Comparison of ENCODE assay signal across 7 mouse cellular contexts in genomic region chr13:34036726-34037125, GRCm38 (mm10). TPM values are rescaled to one million over a fixed set of nuclear protein-coding genes. Genes with fewer than 3 reads are reported as not detected.
DNase-seq lines count a peak whose midpoint lies in the region; ATAC-seq and TF ChIP-seq lines count a peak whose summit lies in the region.

No protein-coding gene starts in this region.

- H3K4me1 ChIP-seq in forebrain, embryonic 16.5 days (replicated peaks; ENCODE audit: control insufficient read depth, insufficient read depth, low read length), result peaks cover 14% of the 10 kb centered on the region
- H3K4me1 ChIP-seq in hindbrain, embryonic 16.5 days (ENCODE audit: control insufficient read depth, insufficient read depth, low read depth, low read length), result peaks cover 14% of the 10 kb centered on the region
- H3K4me1 ChIP-seq in midbrain, embryonic 14.5 days (ENCODE audit: control insufficient read depth, insufficient read depth, low read length), result peaks cover 11% of the 10 kb centered on the region

- H3K27ac ChIP-seq in layer of hippocampus, adult 2 months, result peak overlapping the region; percentile 97
- H3K27ac ChIP-seq in forebrain, embryonic 16.5 days (ENCODE audit: low read length), result peak overlapping the region; percentile 86
- peak overlapping the region; percentile 92 for H3K27ac ChIP-seq in hindbrain, embryonic 16.5 days (ENCODE audit: low read depth, low read length)
- peak overlapping the region; percentile 87; the same call in 1 of the 2 replicates for H3K27ac ChIP-seq in midbrain, embryonic 14.5 days (replicated peaks; ENCODE audit: low read depth, low read length)

- H3K9ac ChIP-seq in forebrain, embryonic 16.5 days (replicated peaks; ENCODE audit: low read depth, low read length), result peak overlapping the region; percentile 95; the same call in 1 of the 2 replicates
- H3K9ac ChIP-seq in hindbrain, embryonic 16.5 days (ENCODE audit: low read depth, low read length), result no peak overlapping the region
- H3K9ac ChIP-seq in midbrain, embryonic 14.5 days (replicated peaks; ENCODE audit: low read length), result no peak overlapping the region; the same call in 1 of the 2 replicates

- 82% methylated on average over 5 of the region's 5 CpGs for WGBS in forebrain, embryonic 16.5 days
- WGBS in hindbrain, embryonic 16.5 days, result 79% methylated on average over 5 of the region's 5 CpGs
- WGBS in midbrain, embryonic 14.5 days, result 83% methylated on average over 5 of the region's 5 CpGs

- no peaks in the 10 kb centered on the region; the same call in 1 of the 2 replicates for H3K9me3 ChIP-seq in forebrain, embryonic 16.5 days (ENCODE audit: control insufficient read depth, low read length)
- H3K9me3 ChIP-seq in hindbrain, embryonic 16.5 days (ENCODE audit: control insufficient read depth, low read length), result no peaks in the 10 kb centered on the region
- no peaks in the 10 kb centered on the region for H3K9me3 ChIP-seq in midbrain, embryonic 14.5 days (ENCODE audit: control insufficient read depth, low read length)

- no peak for TF ChIP-seq CTCF in layer of hippocampus, adult 2 months (conservative IDR thresholded peaks at IDR 0.05)

- H3K27me3 ChIP-seq in forebrain, embryonic 16.5 days (replicated peaks; ENCODE audit: control insufficient read depth, insufficient read depth, low read length), result no peaks in the 10 kb centered on the region
- H3K27me3 ChIP-seq in hindbrain, embryonic 16.5 days (replicated peaks; ENCODE audit: control insufficient read depth, insufficient read depth, low read length), result no peaks in the 10 kb centered on the region
- H3K27me3 ChIP-seq in midbrain, embryonic 14.5 days (ENCODE audit: control insufficient read depth, insufficient read depth, low read length), result no peaks in the 10 kb centered on the region

- H3K36me3 ChIP-seq in forebrain, embryonic 16.5 days (ENCODE audit: control insufficient read depth, insufficient read depth), result peaks cover 3% of the 10 kb centered on the region
- peaks cover 3% of the 10 kb centered on the region for H3K36me3 ChIP-seq in hindbrain, embryonic 16.5 days (ENCODE audit: control insufficient read depth, insufficient read depth, low read length)
- peaks cover 6% of the 10 kb centered on the region for H3K36me3 ChIP-seq in midbrain, embryonic 14.5 days (ENCODE audit: control insufficient read depth, insufficient read depth, low read length)

- H3K4me3 ChIP-seq in layer of hippocampus, adult 2 months, result no peak overlapping the region
- no peak overlapping the region for H3K4me3 ChIP-seq in forebrain, embryonic 16.5 days (replicated peaks; ENCODE audit: low read length)
- no peak overlapping the region for H3K4me3 ChIP-seq in hindbrain, embryonic 16.5 days (ENCODE audit: low read length)
- no peak overlapping the region for H3K4me3 ChIP-seq in midbrain, embryonic 14.5 days (replicated peaks; ENCODE audit: low read depth, low read length)

- ATAC-seq in forebrain, embryonic 16.5 days, result no peak
- ATAC-seq in hindbrain, embryonic 16.5 days, result 0 out of 2 replicates have a peak, but pooled peaks have one; percentile 5
- no peak for ATAC-seq in midbrain, embryonic 14.5 days (ENCODE audit: low FRiP score, low TSS enrichment)

- DNase-seq in layer of hippocampus, adult 2 months (ENCODE audit: low spot score in 2 of 2), result no peak
- no peak for DNase-seq in layer of hippocampus, postnatal 36 days
- DNase-seq in midbrain, embryonic 14.5 days, result no peak
- no peak for DNase-seq in adrenal gland, postnatal 10 days
- DNase-seq in gastrocnemius, postnatal 10 days, result no peak

- no peak overlapping the region; the same call in 1 of the 2 replicates for H3K4me2 ChIP-seq in forebrain, embryonic 16.5 days (ENCODE audit: low read length)
- no peak overlapping the region; the same call in 1 of the 2 replicates for H3K4me2 ChIP-seq in hindbrain, embryonic 16.5 days (ENCODE audit: low read length)
- H3K4me2 ChIP-seq in midbrain, embryonic 14.5 days (ENCODE audit: low read length), result no peak overlapping the region

RNA-seq across cellular contexts. Expression of gene Bphl, which starts 0.7 kb away (rescaled TPM):
- 10 to 100 TPM; 50.8 to 51.9 TPM for total RNA-seq in layer of hippocampus, adult 2 months (2021)
- total RNA-seq in layer of hippocampus, postnatal 36 days (2021), result 10 to 100 TPM; 48.7 to 55.0 TPM
- polyA plus RNA-seq in forebrain, embryonic 16.5 days (2015; fragmentation: Nextera tagmentation; extraction: Ambion mirVana), result 35.5 and 39.0 TPM in 2 replicates
- 42.9 and 45.9 TPM in 2 replicates for polyA plus RNA-seq in hindbrain, embryonic 16.5 days (2015; fragmentation: Nextera tagmentation; extraction: Ambion mirVana)
- polyA plus RNA-seq in midbrain, embryonic 14.5 days (2014; fragmentation: Nextera tagmentation; extraction: Ambion mirVana), result 28.7 and 36.8 TPM in 2 replicates
- 10 to 100 TPM; 78.6 to 78.9 TPM for total RNA-seq in adrenal gland, postnatal 10 days (2021)
- 10 to 100 TPM; 21.3 to 26.5 TPM for total RNA-seq in gastrocnemius, postnatal 10 days (2021)

RNA-seq across cellular contexts. Expression of gene Serpinb6a, which starts 34.1 kb away (rescaled TPM):
- total RNA-seq in layer of hippocampus, adult 2 months (2021), result 10 to 100 TPM; 44.5 to 46.0 TPM
- 10 to 100 TPM; 38.1 to 43.4 TPM for total RNA-seq in layer of hippocampus, postnatal 36 days (2021)
- polyA plus RNA-seq in forebrain, embryonic 16.5 days (2015; fragmentation: Nextera tagmentation; extraction: Ambion mirVana), result 36.3 and 37.5 TPM in 2 replicates
- polyA plus RNA-seq in hindbrain, embryonic 16.5 days (2015; fragmentation: Nextera tagmentation; extraction: Ambion mirVana), result 40.0 and 42.2 TPM in 2 replicates
- 31.0 and 40.0 TPM in 2 replicates for polyA plus RNA-seq in midbrain, embryonic 14.5 days (2014; fragmentation: Nextera tagmentation; extraction: Ambion mirVana)
- total RNA-seq in adrenal gland, postnatal 10 days (2021), result 100 to 1,000 TPM; 157 to 176 TPM
- 10 to 100 TPM; 68.8 to 77.6 TPM for total RNA-seq in gastrocnemius, postnatal 10 days (2021)

RNA-seq across cellular contexts. Expression of gene Ripk1, which starts 34.6 kb away (rescaled TPM):
- 1 to 10 TPM; 6.9 to 7.3 TPM for total RNA-seq in layer of hippocampus, adult 2 months (2021)
- total RNA-seq in layer of hippocampus, postnatal 36 days (2021), result 1 to 10 TPM; 6.0 to 7.6 TPM
- polyA plus RNA-seq in forebrain, embryonic 16.5 days (2015; fragmentation: Nextera tagmentation; extraction: Ambion mirVana), result 5.9 and 7.3 TPM in 2 replicates
- 5.9 and 7.0 TPM in 2 replicates for polyA plus RNA-seq in hindbrain, embryonic 16.5 days (2015; fragmentation: Nextera tagmentation; extraction: Ambion mirVana)
- 4.2 and 4.7 TPM in 2 replicates for polyA plus RNA-seq in midbrain, embryonic 14.5 days (2014; fragmentation: Nextera tagmentation; extraction: Ambion mirVana)
- 10 to 100 TPM; 27.4 to 27.7 TPM for total RNA-seq in adrenal gland, postnatal 10 days (2021)
- total RNA-seq in gastrocnemius, postnatal 10 days (2021), result 10 to 100 TPM in 1 of 2 experiments, 1 to 10 TPM in 1; 8.5 to 11.2 TPM

RNA-seq across cellular contexts. Expression of gene Tubb2a, which starts 41.1 kb away (rescaled TPM):
- total RNA-seq in layer of hippocampus, adult 2 months (2021), result 1,000 to 10,000 TPM in 1 of 2 experiments, 100 to 1,000 TPM in 1; 962 to 1,047 TPM
- total RNA-seq in layer of hippocampus, postnatal 36 days (2021), result 1,000 to 10,000 TPM; 1,112 to 1,144 TPM
- 1,717 and 2,137 TPM in 2 replicates for polyA plus RNA-seq in forebrain, embryonic 16.5 days (2015; fragmentation: Nextera tagmentation; extraction: Ambion mirVana)
- polyA plus RNA-seq in hindbrain, embryonic 16.5 days (2015; fragmentation: Nextera tagmentation; extraction: Ambion mirVana), result 3,415 and 3,905 TPM in 2 replicates
- polyA plus RNA-seq in midbrain, embryonic 14.5 days (2014; fragmentation: Nextera tagmentation; extraction: Ambion mirVana), result 2,201 and 2,712 TPM in 2 replicates
- total RNA-seq in adrenal gland, postnatal 10 days (2021), result 10 to 100 TPM; 68.6 to 90.0 TPM
- total RNA-seq in gastrocnemius, postnatal 10 days (2021), result 10 to 100 TPM; 44.4 to 49.4 TPM
